Mouse (Mus musculus) stomach, embryonic 15.5 days (tissue): ENCODE data around the gene Ly75. TPM values are rescaled to one million over a fixed set of nuclear protein-coding genes. Genes with fewer than 3 reads are reported as not detected.
A peak's percentile ranks its signal among the peaks of the same experiment; 100 is the strongest.

ENCODE experiments used
- ATAC-seq: fragments of 200-750 bp; cut with Nextera tagmentation; 2 replicates; pipeline ENCODE4 v1.8.0; 2017; ENCODE audit warnings: low read depth, moderate number of reproducible peaks, moderate TSS enrichment; ENCODE audit not compliant: insufficient read depth, low FRiP score
- H3K27ac ChIP-seq: fragments of 300-500 bp; sonication (generic); 2 replicates; pipeline ENCODE4 v1.5.1; 2015; ENCODE audit warnings: mild to moderate bottlenecking, inconsistent platforms
- H3K27me3 ChIP-seq: fragments of 300-500 bp; sonication (generic); replicated peaks from 2 replicates; pipeline ENCODE4 v1.6.1; 2015; ENCODE audit warnings: inconsistent platforms
- H3K36me3 ChIP-seq: fragments of 300-500 bp; sonication (generic); 2 replicates; pipeline ENCODE4 v1.6.1; 2015; ENCODE audit warnings: inconsistent platforms
- H3K4me1 ChIP-seq: fragments of 300-500 bp; sonication (generic); 2 replicates; pipeline ENCODE4 v1.6.1; 2015; ENCODE audit warnings: inconsistent platforms
- H3K4me2 ChIP-seq: fragments of 300-500 bp; sonication (generic); 2 replicates; pipeline ENCODE4 v1.6.1; 2015; ENCODE audit warnings: mild to moderate bottlenecking, inconsistent platforms
- H3K4me3 ChIP-seq: fragments of 300-500 bp; sonication (generic); replicated peaks from 2 replicates; pipeline ENCODE4 v1.5.1; 2015; ENCODE audit warnings: inconsistent platforms
- H3K9ac ChIP-seq: fragments of 300-500 bp; sonication (generic); 2 replicates; pipeline ENCODE4 v1.6.1; 2015; ENCODE audit warnings: inconsistent platforms
- H3K9me3 ChIP-seq: fragments of 300-500 bp; sonication (generic); 2 replicates; pipeline ENCODE4 v1.6.1; 2016; ENCODE audit warnings: inconsistent platforms
- WGBS: fragments of 180-500 bp; shearing (Covaris S2); methylation state at CpG from one replicate; pipeline ENCODE4 v1.1.7; 2015; 5-methylcytosine and 5-hydroxymethylcytosine counted together
- polyA plus RNA-seq: library from polyadenylated mRNA; unstranded; fragments of >200 nt; fragmentation: Nextera tagmentation; extraction: Ambion mirVana; gene quantifications from 2 replicates; pipeline ENCODE4 v1.2.1, GENCODE M21; 2015

Gene Ly75
- polyA plus RNA-seq, 1 experiment from 2014 or later: 1.1 TPM

- H3K27me3 ChIP-seq: no peaks in the 10 kb centered on the region
- no peak overlapping the region for H3K9ac ChIP-seq
- no peak for ATAC-seq
- WGBS: 83% methylated on average over 7 of the region's 7 CpGs
- H3K27ac ChIP-seq: no peak overlapping the region
- H3K9me3 ChIP-seq: no peaks in the 10 kb centered on the region
- no peaks in the 10 kb centered on the region for H3K36me3 ChIP-seq
- H3K4me1 ChIP-seq: no peaks in the 10 kb centered on the region
- no peak overlapping the region for H3K4me2 ChIP-seq
- H3K4me3 ChIP-seq: no peak overlapping the region
Observed at GRCm38 (mm10) chr2:60367871-60368270, 15.2 kb downstream of the Ly75 start.

- no peak overlapping the region for H3K27ac ChIP-seq
- WGBS: 90% methylated on average over 2 of the region's 2 CpGs
- no peak for ATAC-seq
- H3K4me1 ChIP-seq: no peaks in the 10 kb centered on the region
- H3K9me3 ChIP-seq: no peaks in the 10 kb centered on the region
- H3K36me3 ChIP-seq: no peaks in the 10 kb centered on the region
- H3K4me3 ChIP-seq: no peak overlapping the region
- H3K9ac ChIP-seq: no peak overlapping the region
- H3K4me2 ChIP-seq: no peak overlapping the region
- H3K27me3 ChIP-seq: no peaks in the 10 kb centered on the region
Observed at GRCm38 (mm10) chr2:60367204-60367603, 15.9 kb downstream of the Ly75 start.

GRCm38 (mm10) chr2:60365820-60366610 is 17.1 kb downstream of the Ly75 start:
- no peak overlapping the region for H3K4me3 ChIP-seq
- no peaks in the 10 kb centered on the region for H3K27me3 ChIP-seq
- H3K9me3 ChIP-seq: no peaks in the 10 kb centered on the region
- no peak for ATAC-seq
- no peak overlapping the region for H3K27ac ChIP-seq
- 73% methylated on average over 5 of the region's 5 CpGs for WGBS
- no peak overlapping the region for H3K9ac ChIP-seq
- H3K4me2 ChIP-seq: no peak overlapping the region
- no peaks in the 10 kb centered on the region for H3K4me1 ChIP-seq
- no peaks in the 10 kb centered on the region for H3K36me3 ChIP-seq

- no peaks in the 10 kb centered on the region for H3K4me1 ChIP-seq
- WGBS: 78% methylated on average over 7 of the region's 7 CpGs
- no peaks in the 10 kb centered on the region for H3K36me3 ChIP-seq
- no peak for ATAC-seq
- no peak overlapping the region for H3K27ac ChIP-seq
- H3K4me3 ChIP-seq: no peak overlapping the region
- H3K4me2 ChIP-seq: no peak overlapping the region
- H3K27me3 ChIP-seq: no peaks in the 10 kb centered on the region
- no peak overlapping the region for H3K9ac ChIP-seq
- H3K9me3 ChIP-seq: no peaks in the 10 kb centered on the region
Observed at GRCm38 (mm10) chr2:60365138-60365775, 17.8 kb downstream of the Ly75 start.

- ATAC-seq: no peak
Observed at GRCm38 (mm10) chr2:60362146-60362545, 21.0 kb downstream of the Ly75 start.

GRCm38 (mm10) chr2:60359796-60360195 is 23.3 kb downstream of the Ly75 start:
- Histone ChIP-seq H3K27me3 (no peaks in the 10 kb centered on the region), H3K4me3 (no peak overlapping the region), H3K36me3 (no peaks in the 10 kb centered on the region), H3K9me3 (no peaks in the 10 kb centered on the region), H3K4me1 (0 out of 2 replicates have a peak, but pooled peaks cover 2% of the 10 kb centered on the region), H3K9ac (no peak overlapping the region), H3K4me2 (no peak overlapping the region), H3K27ac (no peak overlapping the region)
- 97% methylated on average over 3 of the region's 3 CpGs for WGBS
- ATAC-seq: no peak

More at GRCm38 (mm10) chr2:60362146-60362545, 21.0 kb downstream of the Ly75 start:
- Histone ChIP-seq H3K4me3 (no peak overlapping the region), H3K36me3 (no peaks in the 10 kb centered on the region), H3K9me3 (no peaks in the 10 kb centered on the region), H3K4me2 (no peak overlapping the region), H3K27me3 (no peaks in the 10 kb centered on the region), H3K4me1 (no peaks in the 10 kb centered on the region), H3K9ac (no peak overlapping the region), H3K27ac (no peak overlapping the region)
- WGBS: 83% methylated on average over 6 of the region's 6 CpGs

GRCm38 (mm10) chr2:60355388-60355683 is 27.8 kb downstream of the Ly75 start:
- WGBS: 27% methylated on average over 3 of the region's 3 CpGs
- H3K36me3 ChIP-seq: no peaks in the 10 kb centered on the region
- H3K9ac ChIP-seq: no peak overlapping the region
- H3K27ac ChIP-seq: no peak overlapping the region
- H3K4me1 ChIP-seq: 0 out of 2 replicates have a peak, but pooled peaks cover 2% of the 10 kb centered on the region
- peak overlapping the region; percentile 19; the same call in 1 of the 2 replicates for H3K4me2 ChIP-seq
- H3K9me3 ChIP-seq: no peaks in the 10 kb centered on the region
- H3K27me3 ChIP-seq: no peaks in the 10 kb centered on the region
- H3K4me3 ChIP-seq: no peak overlapping the region
- no peak for ATAC-seq

- H3K36me3 ChIP-seq: no peaks in the 10 kb centered on the region
- no peak overlapping the region for H3K9ac ChIP-seq
- H3K27ac ChIP-seq: no peak overlapping the region
- peak overlapping the region; percentile 19; the same call in 1 of the 2 replicates for H3K4me2 ChIP-seq
- 0 out of 2 replicates have a peak, but pooled peaks cover 2% of the 10 kb centered on the region for H3K4me1 ChIP-seq
- no peaks in the 10 kb centered on the region for H3K27me3 ChIP-seq
- no peak for ATAC-seq
- H3K4me3 ChIP-seq: no peak overlapping the region
- no peaks in the 10 kb centered on the region for H3K9me3 ChIP-seq
- 58% methylated on average over 18 of the region's 18 CpGs for WGBS
Observed at GRCm38 (mm10) chr2:60354541-60355387, 28.3 kb downstream of the Ly75 start.

- Histone ChIP-seq H3K4me2 (no peak overlapping the region), H3K4me3 (no peak overlapping the region), H3K4me1 (0 out of 2 replicates have a peak, but pooled peaks cover 2% of the 10 kb centered on the region), H3K9me3 (no peaks in the 10 kb centered on the region), H3K36me3 (no peaks in the 10 kb centered on the region), H3K27ac (no peak overlapping the region), H3K27me3 (no peaks in the 10 kb centered on the region), H3K9ac (no peak overlapping the region)
- no peak for ATAC-seq
- WGBS: 75% methylated on average over 5 of the region's 5 CpGs
Observed at GRCm38 (mm10) chr2:60352296-60352695, 30.8 kb downstream of the Ly75 start.

GRCm38 (mm10) chr2:60351781-60352180 is 31.3 kb downstream of the Ly75 start:
- Histone ChIP-seq H3K4me2 (no peak overlapping the region), H3K27me3 (no peaks in the 10 kb centered on the region), H3K4me1 (0 out of 2 replicates have a peak, but pooled peaks cover 2% of the 10 kb centered on the region), H3K9me3 (no peaks in the 10 kb centered on the region), H3K36me3 (no peaks in the 10 kb centered on the region), H3K4me3 (no peak overlapping the region), H3K27ac (no peak overlapping the region), H3K9ac (no peak overlapping the region)
- ATAC-seq: no peak
- 79% methylated on average over 8 of the region's 8 CpGs for WGBS

GRCm38 (mm10) chr2:60347875-60348274 is 35.2 kb downstream of the Ly75 start:
- Histone ChIP-seq H3K9me3 (no peaks in the 10 kb centered on the region), H3K27me3 (no peaks in the 10 kb centered on the region), H3K4me1 (no peaks in the 10 kb centered on the region), H3K36me3 (no peaks in the 10 kb centered on the region), H3K9ac (no peak overlapping the region), H3K4me3 (no peak overlapping the region), H3K27ac (no peak overlapping the region), H3K4me2 (no peak overlapping the region)
- no peak for ATAC-seq
- WGBS: 90% methylated on average over 7 of the region's 7 CpGs

- Histone ChIP-seq H3K9me3 (no peaks in the 10 kb centered on the region), H3K4me1 (no peaks in the 10 kb centered on the region), H3K4me2 (no peak overlapping the region), H3K27ac (no peak overlapping the region), H3K9ac (no peak overlapping the region), H3K27me3 (no peaks in the 10 kb centered on the region), H3K4me3 (no peak overlapping the region), H3K36me3 (no peaks in the 10 kb centered on the region)
- ATAC-seq: no peak
- 87% methylated on average over 8 of the region's 8 CpGs for WGBS
Observed at GRCm38 (mm10) chr2:60346531-60346930, 36.6 kb downstream of the Ly75 start.
